Mouse (Mus musculus) limb, embryonic 11.5 days (tissue): ENCODE data around the gene Acot7. TPM values are rescaled to one million over a fixed set of nuclear protein-coding genes. Genes with fewer than 3 reads are reported as not detected.
A peak's percentile ranks its signal among the peaks of the same experiment; 100 is the strongest.

ENCODE experiments used
- ATAC-seq: fragments of 200-750 bp; cut with Nextera tagmentation; 2 replicates; pipeline ENCODE4 v1.8.0; 2017; ENCODE audit warnings: low read depth; ENCODE audit not compliant: insufficient number of reproducible peaks, low FRiP score, low TSS enrichment
- DNase-seq: peaks from one replicate; pipeline ENCODE4 v3.0.0-alpha.2; 2015; ENCODE audit warnings: low spot score
- H3K27ac ChIP-seq: fragments of 300-500 bp; sonication (generic); replicated peaks from 2 replicates; pipeline ENCODE4 v1.5.1; 2014; ENCODE audit warnings: low read depth, mild to moderate bottlenecking, low read length
- H3K27me3 ChIP-seq: fragments of 300-500 bp; sonication (generic); 2 replicates; pipeline ENCODE4 v1.6.1; 2014; ENCODE audit warnings: mild to moderate bottlenecking, low read length, mixed read lengths; ENCODE audit not compliant: control insufficient read depth, insufficient read depth
- H3K36me3 ChIP-seq: fragments of 300-500 bp; sonication (generic); 2 replicates; pipeline ENCODE4 v1.6.1; 2014; ENCODE audit warnings: mild to moderate bottlenecking, low read length, moderate library complexity, mixed read lengths; ENCODE audit not compliant: control insufficient read depth, insufficient read depth
- H3K4me1 ChIP-seq: fragments of 300-500 bp; sonication (generic); 2 replicates; pipeline ENCODE4 v1.6.1; 2014; ENCODE audit warnings: low read length, mixed read lengths; ENCODE audit not compliant: control insufficient read depth, insufficient read depth
- H3K4me2 ChIP-seq: fragments of 300-500 bp; sonication (generic); 2 replicates; pipeline ENCODE4 v1.6.1; 2014; ENCODE audit warnings: low read depth, mild to moderate bottlenecking, moderate library complexity; ENCODE audit not compliant: severe bottlenecking
- H3K4me3 ChIP-seq: fragments of 300-500 bp; sonication (generic); 2 replicates; pipeline ENCODE4 v1.5.1; 2014; ENCODE audit warnings: low read depth, low read length
- H3K9ac ChIP-seq: fragments of 300-500 bp; sonication (generic); 2 replicates; pipeline ENCODE4 v1.6.1; 2014; ENCODE audit warnings: mild to moderate bottlenecking, low read length
- H3K9me3 ChIP-seq: fragments of 300-500 bp; sonication (generic); 2 replicates; pipeline ENCODE4 v1.6.1; 2016; ENCODE audit warnings: low read length; ENCODE audit not compliant: control insufficient read depth
- WGBS: fragments of 180-500 bp; shearing (Covaris S2); extraction: QIAGEN DNeasy Blood & Tissue Kit; methylation state at CpG from one replicate; pipeline ENCODE4 v1.1.7; 2014; 5-methylcytosine and 5-hydroxymethylcytosine counted together
- polyA plus RNA-seq: library from polyadenylated mRNA; unstranded; fragments of >200 nt; fragmentation: Nextera tagmentation; extraction: Ambion mirVana; gene quantifications from 2 replicates; pipeline ENCODE4 v1.2.1, GENCODE M21; 2014

The Acot7 gene
- polyA plus RNA-seq, 1 experiment from 2014 or later = 33.3 TPM

DNA sequence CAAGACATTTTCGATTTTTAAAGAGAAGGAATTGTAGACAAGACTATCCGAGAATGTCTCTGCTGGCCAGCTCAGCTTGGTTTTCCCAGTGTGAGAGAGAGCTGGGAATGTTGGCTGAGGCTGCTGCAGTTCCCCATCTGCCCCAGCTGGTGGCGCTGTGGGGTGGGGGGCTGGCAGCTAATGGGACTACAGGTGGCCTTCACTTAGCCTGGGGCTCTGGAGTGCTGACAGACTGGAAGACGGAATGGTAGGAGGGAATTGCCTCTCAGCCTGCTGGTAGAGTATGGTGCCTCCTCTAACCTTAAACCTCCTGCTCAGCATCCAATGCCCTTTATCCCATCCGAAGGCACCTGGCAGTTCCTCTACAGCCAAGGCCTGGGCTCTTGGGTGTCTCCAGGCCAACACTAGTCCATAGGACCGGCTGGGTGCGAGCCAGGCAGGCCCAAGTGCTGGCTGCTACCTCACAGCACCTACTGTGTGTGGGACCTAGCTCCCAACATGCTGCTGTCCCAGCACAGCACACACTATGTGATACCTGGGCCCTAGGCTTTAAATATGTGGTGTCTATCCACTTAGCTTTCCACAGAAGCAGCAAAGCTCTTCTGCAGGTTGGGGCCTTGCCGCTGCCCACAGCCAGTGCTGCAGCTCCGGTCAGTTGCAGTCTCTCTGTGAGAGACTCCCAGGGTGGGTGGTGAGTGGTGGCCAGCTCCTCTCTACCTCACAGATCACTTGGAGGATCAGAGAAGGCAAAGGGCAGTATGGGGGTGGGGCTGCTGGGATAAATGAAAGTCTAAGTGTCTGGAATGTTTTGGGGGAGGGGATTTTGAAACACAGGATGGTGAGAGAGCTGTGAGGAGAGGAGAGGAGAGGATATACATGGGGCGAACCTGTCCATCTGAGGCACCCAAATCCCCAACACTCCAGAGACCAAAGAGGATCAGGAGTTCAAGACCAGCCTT is 98.7 kb downstream of the Acot7 start:
- peak; percentile 67 for DNase-seq
- Histone ChIP-seq H3K27me3 (peaks cover 30% of the 10 kb centered on the region), H3K4me2 (no peak overlapping the region), H3K4me1 (peaks cover 28% of the 10 kb centered on the region), H3K36me3 (no peaks in the 10 kb centered on the region), H3K27ac (no peak overlapping the region), H3K9me3 (no peaks in the 10 kb centered on the region), H3K4me3 (no peak overlapping the region), H3K9ac (no peak overlapping the region)
- no peak for ATAC-seq
- 51% methylated on average over 10 of the region's 10 CpGs for WGBS

DNA sequence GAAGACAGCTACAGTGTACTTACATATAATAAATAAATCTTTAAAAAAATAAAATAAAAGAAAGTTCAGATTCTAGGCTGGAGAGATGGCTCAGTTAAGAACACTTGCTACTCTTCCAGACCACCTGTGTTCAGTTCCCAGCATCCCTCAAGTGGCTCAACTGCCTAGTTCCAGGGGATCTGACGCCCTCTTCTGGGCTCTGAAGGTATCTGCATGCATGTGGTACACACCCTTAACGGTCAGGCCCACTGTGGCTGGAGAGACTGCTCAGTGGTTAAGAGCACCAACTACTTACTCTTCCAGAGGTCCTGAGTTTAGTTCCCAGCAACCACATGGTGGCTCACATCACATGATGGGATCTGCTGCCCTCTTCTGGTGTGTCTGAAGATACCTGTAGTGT is 100.0 kb downstream of the Acot7 start:
- DNase-seq (no peak), ATAC-seq (no peak)
- H3K27ac ChIP-seq = no peak overlapping the region
- H3K4me1 ChIP-seq = peaks cover 21% of the 10 kb centered on the region
- H3K9me3 ChIP-seq = no peaks in the 10 kb centered on the region
- no peak overlapping the region for H3K9ac ChIP-seq
- H3K27me3 ChIP-seq = peaks cover 42% of the 10 kb centered on the region
- H3K4me3 ChIP-seq = no peak overlapping the region
- no peak overlapping the region for H3K4me2 ChIP-seq
- no peaks in the 10 kb centered on the region for H3K36me3 ChIP-seq
- WGBS = 66% methylated on average over 2 of the region's 2 CpGs

DNA sequence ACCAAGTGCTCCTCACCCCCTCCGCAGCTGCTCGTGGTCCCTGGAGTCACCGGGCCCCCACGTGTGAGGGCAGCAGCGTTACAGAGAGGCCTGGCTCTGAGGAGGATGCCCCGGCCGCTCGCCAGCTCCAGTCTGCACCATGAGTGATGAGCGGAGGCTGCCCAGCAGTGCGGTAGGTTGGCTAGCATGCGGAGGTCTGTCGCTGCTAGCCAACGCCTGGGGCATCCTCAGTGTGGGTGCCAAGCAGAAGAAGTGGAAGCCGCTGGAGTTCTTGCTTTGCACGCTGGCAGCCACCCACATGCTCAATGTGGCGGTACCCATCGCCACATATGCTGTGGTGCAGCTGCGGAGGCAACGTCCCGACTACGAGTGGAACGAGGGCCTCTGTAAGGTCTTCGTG is 101.1 kb downstream of the Acot7 start:
- ATAC-seq = no peak
- Histone ChIP-seq H3K4me3 (no peak overlapping the region), H3K9me3 (no peaks in the 10 kb centered on the region), H3K27me3 (peaks cover 53% of the 10 kb centered on the region), H3K4me1 (peaks cover 16% of the 10 kb centered on the region), H3K4me2 (no peak overlapping the region), H3K9ac (no peak overlapping the region), H3K36me3 (no peaks in the 10 kb centered on the region), H3K27ac (no peak overlapping the region)
- WGBS = 92% methylated on average over 23 of the region's 23 CpGs
- no peak for DNase-seq

GRCm38 (mm10) chr4:152281601-152282000 is 103.7 kb downstream of the Acot7 start:
- peaks cover 9% of the 10 kb centered on the region for H3K4me1 ChIP-seq
- H3K9ac ChIP-seq = no peak overlapping the region
- no peaks in the 10 kb centered on the region for H3K36me3 ChIP-seq
- DNase-seq (no peak), ATAC-seq (no peak)
- no peak overlapping the region for H3K27ac ChIP-seq
- peaks cover 61% of the 10 kb centered on the region for H3K27me3 ChIP-seq
- no peaks in the 10 kb centered on the region for H3K9me3 ChIP-seq
- no peak overlapping the region for H3K4me2 ChIP-seq
- no peak overlapping the region for H3K4me3 ChIP-seq
- WGBS = 44% methylated on average over 15 of the region's 15 CpGs

DNA sequence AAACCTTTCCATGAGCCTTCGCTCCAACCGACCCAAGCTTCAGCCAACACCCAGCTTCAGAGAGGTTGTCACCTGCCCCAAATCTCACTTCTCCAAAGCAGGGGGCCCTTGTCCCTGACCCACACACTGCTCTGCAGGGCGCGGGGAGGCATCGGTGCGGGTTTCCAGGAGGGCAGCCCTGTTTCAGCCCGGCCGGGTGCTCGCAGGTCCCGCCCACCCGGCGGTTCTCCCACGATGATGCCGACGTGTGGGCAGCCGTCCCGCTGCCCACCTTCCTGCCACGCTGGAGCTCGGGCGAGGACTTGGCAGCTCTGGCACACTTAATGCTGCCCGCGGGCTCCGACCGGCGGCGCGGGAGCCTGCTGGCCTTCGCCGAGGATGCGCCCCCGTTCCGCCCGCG is 104.8 kb downstream of the Acot7 start:
- Histone ChIP-seq H3K4me1 (peaks cover 9% of the 10 kb centered on the region), H3K9ac (no peak overlapping the region), H3K27ac (no peak overlapping the region), H3K9me3 (no peaks in the 10 kb centered on the region), H3K36me3 (no peaks in the 10 kb centered on the region), H3K27me3 (peaks cover 70% of the 10 kb centered on the region), H3K4me2 (peak overlapping the region; percentile 45; the same call in 1 of the 2 replicates), H3K4me3 (peak overlapping the region; percentile 17)
- no peak for DNase-seq
- ATAC-seq = peak; percentile 4; the same call in 1 of the 2 replicates
- 15% methylated on average over 34 of the region's 34 CpGs for WGBS

- peak; percentile 90 for DNase-seq
- no peaks in the 10 kb centered on the region for H3K9me3 ChIP-seq
- H3K9ac ChIP-seq = no peak overlapping the region
- H3K27ac ChIP-seq = no peak overlapping the region
- no peaks in the 10 kb centered on the region for H3K36me3 ChIP-seq
- WGBS = 4% methylated on average over 62 of the region's 70 CpGs
- H3K4me2 ChIP-seq = peak overlapping the region; percentile 45
- H3K4me1 ChIP-seq = peaks cover 9% of the 10 kb centered on the region
- peak overlapping the region; percentile 17 for H3K4me3 ChIP-seq
- peak; percentile 65 for ATAC-seq
- peaks cover 77% of the 10 kb centered on the region for H3K27me3 ChIP-seq
Observed at GRCm38 (mm10) chr4:152283186-152283950, 105.4 kb downstream of the Acot7 start.

- peak; percentile 65 for DNase-seq
- WGBS = 3% methylated on average over 10 of the region's 10 CpGs
- peaks cover 15% of the 10 kb centered on the region for H3K4me1 ChIP-seq
Observed at GRCm38 (mm10) chr4:152285505-152285904, 107.6 kb downstream of the Acot7 start.

GRCm38 (mm10) chr4:152286183-152286582 is 108.2 kb downstream of the Acot7 start:
- Histone ChIP-seq H3K27me3 (peaks cover 90% of the 10 kb centered on the region), H3K4me3 (no peak overlapping the region), H3K4me2 (no peak overlapping the region), H3K36me3 (no peaks in the 10 kb centered on the region), H3K4me1 (peaks cover 18% of the 10 kb centered on the region), H3K9me3 (no peaks in the 10 kb centered on the region), H3K9ac (no peak overlapping the region), H3K27ac (no peak overlapping the region)
- WGBS = 5% methylated on average over 29 of the region's 32 CpGs
- ATAC-seq = 0 out of 2 replicates have a peak, but pooled peaks have one; percentile 14
- no peak for DNase-seq

More at GRCm38 (mm10) chr4:152285505-152285904, 107.6 kb downstream of the Acot7 start:
- no peak for ATAC-seq
- Histone ChIP-seq H3K4me3 (no peak overlapping the region), H3K27me3 (peaks cover 86% of the 10 kb centered on the region), H3K9ac (no peak overlapping the region), H3K9me3 (no peaks in the 10 kb centered on the region), H3K27ac (no peak overlapping the region), H3K4me2 (no peak overlapping the region), H3K36me3 (no peaks in the 10 kb centered on the region)
